Mouse (Mus musculus) myocyte (in vitro differentiated cells): ENCODE measurements around the gene Cd80. TPM values are rescaled to one million over a fixed set of nuclear protein-coding genes. Genes with fewer than 3 reads are reported as not detected.

Source experiments
- H3K27me3 ChIP-seq: one replicate; pipeline ENCODE4 v1.6.1; 2011; ENCODE audit not compliant: control insufficient read depth, insufficient read depth, insufficient read length
- H3K36me3 ChIP-seq: one replicate; pipeline ENCODE4 v1.6.1; 2011; ENCODE audit not compliant: control insufficient read depth, insufficient read depth
- H3K4me2 ChIP-seq: one replicate; pipeline ENCODE4 v1.6.1; 2011; ENCODE audit warnings: low read depth, control low read depth
- H3K4me3 ChIP-seq: one replicate; pipeline ENCODE4 v1.5.1; 2011; ENCODE audit warnings: mild to moderate bottlenecking, control low read depth, moderate library complexity
- H3K79me2 ChIP-seq: one replicate; pipeline ENCODE4 v1.6.1; 2011; ENCODE audit not compliant: control insufficient read depth, insufficient read depth
- H3ac ChIP-seq: one replicate; pipeline ENCODE4 v1.6.1; 2011; ENCODE audit not compliant: control insufficient read depth, insufficient read length
- CEBPB ChIP-seq: IDR thresholded peaks from 2 replicates; pipeline ENCODE4 v1.6.1; 2011; ENCODE audit warnings: mild to moderate bottlenecking, moderate library complexity; ENCODE audit not compliant: poor library complexity, insufficient read depth, severe bottlenecking
- E2F4 ChIP-seq: IDR thresholded peaks from one replicate; pipeline ENCODE4 v1.6.1; 2011; ENCODE audit warnings: mild to moderate bottlenecking, control low read depth, moderate library complexity; ENCODE audit not compliant: insufficient read depth
- MAX ChIP-seq: IDR thresholded peaks from one replicate; pipeline ENCODE4 v1.6.1; 2011; ENCODE audit warnings: low read depth, mild to moderate bottlenecking, control low read depth
- MYOD1 ChIP-seq, 3 experiments: IDR thresholded peaks; one replicate each; pipeline ENCODE4 v1.6.1; 2011; ENCODE audit warnings: control low read depth in 2 of 3, low read depth in 2 of 3, mild to moderate bottlenecking in 2 of 3, moderate library complexity in 1 of 3; ENCODE audit not compliant: insufficient read length in 2 of 3, control insufficient read depth in 1 of 3
- MYOG ChIP-seq, 3 experiments: IDR thresholded peaks; one replicate each; pipeline ENCODE4 v1.6.1; 2011; ENCODE audit warnings: control low read depth in 2 of 3, low read depth in 2 of 3, mild to moderate bottlenecking in 2 of 3; ENCODE audit not compliant: insufficient read length in 2 of 3, control insufficient read depth in 1 of 3, insufficient read depth in 1 of 3
- POLR2A ChIP-seq: IDR thresholded peaks from one replicate; pipeline ENCODE4 v1.6.1; 2011; ENCODE audit warnings: low read depth, mild to moderate bottlenecking, control low read depth, moderate library complexity; ENCODE audit not compliant: insufficient read length
- POLR2AphosphoS2 ChIP-seq: IDR thresholded peaks from one replicate; pipeline ENCODE4 v1.6.1; 2011; ENCODE audit warnings: low read depth, control low read depth; ENCODE audit not compliant: insufficient read length
- REST ChIP-seq: IDR thresholded peaks from one replicate; pipeline ENCODE4 v1.6.1; 2011; ENCODE audit warnings: mild to moderate bottlenecking, control low read depth, moderate library complexity; ENCODE audit not compliant: insufficient read depth, insufficient read length
- SRF ChIP-seq: IDR thresholded peaks from one replicate; pipeline ENCODE4 v1.6.1; 2011; ENCODE audit warnings: low read depth; ENCODE audit not compliant: control insufficient read depth, insufficient read length
- TCF12 ChIP-seq: IDR thresholded peaks from one replicate; pipeline ENCODE4 v1.6.1; 2011; ENCODE audit warnings: mild to moderate bottlenecking, control low read depth; ENCODE audit not compliant: poor library complexity, insufficient read depth, severe bottlenecking
- TCF3 ChIP-seq: IDR thresholded peaks from one replicate; pipeline ENCODE4 v1.6.1; 2011; ENCODE audit warnings: low read depth, control low read depth; ENCODE audit not compliant: insufficient read length
- USF1 ChIP-seq: IDR thresholded peaks from one replicate; pipeline ENCODE4 v1.6.1; 2011; ENCODE audit warnings: low read depth, mild to moderate bottlenecking, control low read depth, moderate library complexity
- polyA plus RNA-seq: library from polyadenylated mRNA; unstranded; fragments of >200 nt; fragmentation: generic; extraction: Trizol; gene quantifications from one replicate; pipeline ENCODE4 v1.2.1, GENCODE M21; 2012; ENCODE audit warnings: missing spikeins

Cd80 gene
- polyA plus RNA-seq, 1 experiment, result 27.1 TPM

GRCm38 (mm10) chr16:38414953-38415352, 40.4 kb upstream of the Cd80 start:
- no peak overlapping the region for H3ac ChIP-seq
- H3K4me2 ChIP-seq, result no peak overlapping the region
- H3K27me3 ChIP-seq, result no peaks in the 10 kb centered on the region
- no peaks in the 10 kb centered on the region for H3K79me2 ChIP-seq
- no peak overlapping the region for H3K4me3 ChIP-seq
- H3K36me3 ChIP-seq, result no peaks in the 10 kb centered on the region
- TF ChIP-seq TCF12 (no peak), SRF (no peak), USF1 (no peak), E2F4 (no peak)

- peak overlapping the region; percentile 32 for H3K4me2 ChIP-seq
- no peak overlapping the region for H3ac ChIP-seq
- TF ChIP-seq TCF12 (no peak), MAX (no peak), USF1 (no peak), SRF (no peak), E2F4 (no peak), REST (no peak)
- H3K36me3 ChIP-seq, result no peaks in the 10 kb centered on the region
- no peaks in the 10 kb centered on the region for H3K27me3 ChIP-seq
- H3K4me3 ChIP-seq, result no peak overlapping the region
- H3K79me2 ChIP-seq, result no peaks in the 10 kb centered on the region
Observed at GRCm38 (mm10) chr16:38425374-38425773, 30.0 kb upstream of the Cd80 start.

DNA sequence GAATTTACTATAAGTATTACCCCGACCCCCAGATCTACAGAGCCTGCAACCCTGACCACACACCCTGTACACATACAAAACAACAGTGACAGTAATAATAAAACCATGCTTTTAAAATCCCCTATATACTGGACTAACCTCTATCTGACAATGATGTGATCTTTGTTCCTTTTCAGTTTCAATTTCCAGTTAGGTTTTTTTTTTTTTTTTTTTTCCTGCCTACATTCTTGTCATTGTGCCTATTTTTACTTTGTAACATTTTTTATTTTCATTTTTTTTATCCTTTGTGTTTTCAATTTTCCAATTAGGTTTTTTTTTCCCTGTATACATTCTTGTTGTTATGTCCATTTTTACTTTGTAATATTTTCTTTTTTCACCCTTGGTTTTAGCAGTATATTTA, 29.6 kb upstream of the Cd80 start:
- H3K4me2 ChIP-seq, result peak overlapping the region; percentile 32
- H3K4me3 ChIP-seq, result no peak overlapping the region
- no peaks in the 10 kb centered on the region for H3K79me2 ChIP-seq
- H3K27me3 ChIP-seq, result no peaks in the 10 kb centered on the region
- TF ChIP-seq REST, result no peak
- TF ChIP-seq TCF3, result no peak
- TF ChIP-seq MYOG (IDR thresholded peaks at IDR 0.05; ENCODE audit: control insufficient read depth in 1 of 3, insufficient read depth in 1 of 3, insufficient read length in 2 of 3, low read depth in 2 of 3), result no peak
- no peak for TF ChIP-seq SRF
- TF ChIP-seq POLR2AphosphoS2, result no peak
- no peak for TF ChIP-seq MYOD1 (IDR thresholded peaks at IDR 0.05; ENCODE audit: control insufficient read depth in 1 of 3, insufficient read length in 2 of 3, low read depth in 2 of 3)
- TF ChIP-seq E2F4, result no peak
- no peak for TF ChIP-seq MAX
- TF ChIP-seq TCF12, result no peak
- no peak for TF ChIP-seq POLR2A
- no peak for TF ChIP-seq CEBPB
- no peak overlapping the region for H3ac ChIP-seq
- H3K36me3 ChIP-seq, result no peaks in the 10 kb centered on the region

DNA sequence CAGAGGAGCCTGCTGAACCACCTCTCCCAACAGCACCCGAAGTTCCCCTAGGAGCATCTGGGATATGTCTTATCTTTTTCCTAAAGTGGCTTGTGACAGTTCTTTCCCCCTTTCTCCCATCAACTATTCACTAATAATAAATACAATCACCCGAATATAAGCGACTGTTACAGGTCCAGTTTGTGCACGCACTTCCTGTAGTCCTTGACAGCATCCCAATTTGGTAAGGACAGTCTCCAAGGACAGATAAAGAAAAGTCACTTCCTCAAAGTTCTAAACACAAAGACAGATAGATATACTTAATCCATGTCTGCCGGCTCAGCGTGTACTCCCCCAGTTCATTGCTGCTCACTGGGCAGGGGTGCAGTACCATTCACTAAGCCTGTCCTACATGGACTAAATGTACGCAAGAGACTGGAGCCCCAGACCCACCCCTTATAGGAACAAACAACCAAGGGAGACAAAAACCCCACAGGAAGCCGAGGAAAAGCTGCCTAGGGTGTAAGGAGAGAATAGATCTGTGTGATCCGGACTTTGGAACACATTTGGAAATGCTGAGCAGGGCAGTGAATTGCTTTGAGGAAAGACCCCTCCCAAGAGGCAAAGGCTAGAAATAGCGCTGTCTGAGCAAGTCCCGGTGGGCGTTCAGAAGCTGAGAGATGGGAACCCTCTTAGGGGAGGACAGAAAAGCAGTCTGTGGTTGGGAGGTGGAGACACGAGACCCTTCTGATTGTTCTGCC, 23.7 kb upstream of the Cd80 start:
- no peaks in the 10 kb centered on the region for H3K36me3 ChIP-seq
- no peak for TF ChIP-seq E2F4
- peak overlapping the region; percentile 70 for H3K4me2 ChIP-seq
- H3K4me3 ChIP-seq, result no peak overlapping the region
- H3K27me3 ChIP-seq, result no peaks in the 10 kb centered on the region
- H3ac ChIP-seq, result no peak overlapping the region
- H3K79me2 ChIP-seq, result no peaks in the 10 kb centered on the region

DNA sequence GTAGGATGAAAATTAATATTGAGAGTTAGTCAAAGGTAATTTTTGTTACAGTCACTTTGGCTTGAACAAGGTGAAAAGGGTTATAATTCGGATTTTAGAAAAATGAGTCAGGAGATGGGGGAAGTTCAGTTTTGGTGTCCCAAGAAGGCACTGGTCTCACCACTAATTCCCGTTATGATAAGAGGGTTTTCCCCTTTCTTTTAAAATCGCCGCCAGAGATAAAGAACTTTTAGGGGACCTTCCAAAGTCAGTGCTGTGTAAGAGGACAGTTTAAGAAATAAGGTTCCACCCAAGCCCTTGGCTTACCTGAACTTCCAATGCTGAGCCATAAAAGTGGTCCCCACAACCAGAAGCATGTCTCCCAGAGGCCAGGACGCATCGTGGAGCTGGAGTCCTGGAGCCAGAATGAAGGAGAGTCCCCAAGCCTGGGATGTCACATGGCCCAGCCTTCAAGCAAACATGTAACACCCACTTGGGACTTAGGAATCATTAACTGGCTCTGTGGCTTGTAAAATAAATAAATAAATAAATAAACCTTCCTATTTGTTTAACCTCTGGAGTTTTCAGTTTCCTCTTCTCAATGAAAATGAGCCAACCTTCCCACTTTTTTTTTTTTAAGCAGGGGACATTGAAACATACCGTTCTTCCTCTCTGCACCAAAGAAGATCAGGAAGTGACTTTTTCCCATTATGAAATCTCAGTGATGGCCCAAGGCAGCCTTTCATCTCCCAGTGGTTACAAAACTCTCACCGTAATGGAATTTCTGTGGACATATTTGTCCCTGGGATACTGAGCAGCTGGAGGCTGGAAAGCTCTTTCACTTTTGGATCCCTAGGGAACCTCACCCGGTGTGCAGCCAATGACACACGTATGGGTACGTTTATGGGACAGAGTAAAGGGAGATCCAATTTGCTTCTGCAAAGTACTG, 22.6 kb upstream of the Cd80 start, which contains the start of gene Pla1a:
Gene Pla1a (minus strand): TSS at position 648 of the 928 bp plus-strand sequence.
- H3ac ChIP-seq, result no peak within 1 kb of the TSS
- H3K4me3 ChIP-seq, result no peak within 1 kb of the TSS
- H3K79me2 ChIP-seq, result no peaks in the 10 kb centered on the region
- no peak for TF ChIP-seq REST
- no peak for TF ChIP-seq SRF
- 0 out of 2 replicates have a peak, but pooled peaks have one; percentile 50 for TF ChIP-seq CEBPB
- no peak for TF ChIP-seq TCF12
- peak; percentile 56 for TF ChIP-seq USF1
- TF ChIP-seq TCF3, result no peak
- no peak for TF ChIP-seq MYOG (IDR thresholded peaks at IDR 0.05; ENCODE audit: control insufficient read depth in 1 of 3, insufficient read depth in 1 of 3, insufficient read length in 2 of 3, low read depth in 2 of 3)
- no peak for TF ChIP-seq MAX
- H3K4me2 ChIP-seq, result peak within 1 kb of the TSS; percentile 70
- no peaks in the 10 kb centered on the region for H3K36me3 ChIP-seq
- no peaks in the 10 kb centered on the region for H3K27me3 ChIP-seq
